Mouse (Mus musculus): Measurements from ENCODE around the gene M1ap. TPM values are rescaled to one million over a fixed set of nuclear protein-coding genes. Genes with fewer than 3 reads are reported as not detected.

The M1ap gene
- 0.08 and 0.28 TPM in 2 replicates for polyA plus RNA-seq (2015; fragmentation: Nextera tagmentation; extraction: Ambion mirVana)

DNA sequence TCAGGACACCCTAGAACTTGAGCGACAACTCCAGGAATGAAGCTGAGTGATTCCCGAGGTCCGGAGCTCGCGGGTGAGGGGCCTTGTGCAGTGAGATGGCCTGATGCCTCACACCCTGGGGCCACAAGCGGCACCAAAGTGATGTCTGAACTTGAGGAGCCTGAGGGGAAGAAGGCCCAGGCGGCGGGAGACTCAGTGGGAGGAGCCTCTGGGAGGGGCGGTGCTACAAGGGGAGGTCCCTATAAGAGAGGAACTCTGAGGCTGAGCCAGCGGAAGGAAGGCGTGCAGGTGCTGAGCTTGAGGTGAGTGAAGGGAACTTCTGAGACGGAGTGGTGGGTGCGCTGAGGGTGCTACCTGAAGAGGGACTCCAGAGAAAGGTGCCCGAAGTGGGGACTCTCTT, at the start of gene M1ap:
TSS of gene M1ap (plus strand) at position 252 of the 400 bp plus-strand sequence.
- no peaks in the 10 kb centered on the region for H3K9me3 ChIP-seq (ENCODE audit: control insufficient read depth, low read length)
- DNase-seq (ENCODE audit: low spot score) = no peak
- no peak within 1 kb of the TSS for H3K4me3 ChIP-seq (ENCODE audit: low read depth, low read length)
- no peak for ATAC-seq (ENCODE audit: low FRiP score, low TSS enrichment)
- no peaks in the 10 kb centered on the region for H3K4me1 ChIP-seq (replicated peaks; ENCODE audit: control insufficient read depth, insufficient read depth)
- no peak within 1 kb of the TSS for H3K4me2 ChIP-seq (replicated peaks; ENCODE audit: low read depth)
- TF ChIP-seq CTCF (IDR thresholded peaks at IDR 0.05; ENCODE audit: low read depth) (no peak), EP300 (optimal IDR thresholded peaks at IDR 0.05) (no peak)
- no peak within 1 kb of the TSS for H3K27ac ChIP-seq (replicated peaks)
- H3K27me3 ChIP-seq (ENCODE audit: control insufficient read depth, insufficient read depth, low read length) = no peaks in the 10 kb centered on the region
- no peaks in the 10 kb centered on the region for H3K36me3 ChIP-seq (ENCODE audit: control insufficient read depth, insufficient read depth, low read length)
- 67% methylated on average over 14 of the region's 14 CpGs for WGBS
- H3K9ac ChIP-seq (ENCODE audit: low read length) = no peak within 1 kb of the TSS

DNA sequence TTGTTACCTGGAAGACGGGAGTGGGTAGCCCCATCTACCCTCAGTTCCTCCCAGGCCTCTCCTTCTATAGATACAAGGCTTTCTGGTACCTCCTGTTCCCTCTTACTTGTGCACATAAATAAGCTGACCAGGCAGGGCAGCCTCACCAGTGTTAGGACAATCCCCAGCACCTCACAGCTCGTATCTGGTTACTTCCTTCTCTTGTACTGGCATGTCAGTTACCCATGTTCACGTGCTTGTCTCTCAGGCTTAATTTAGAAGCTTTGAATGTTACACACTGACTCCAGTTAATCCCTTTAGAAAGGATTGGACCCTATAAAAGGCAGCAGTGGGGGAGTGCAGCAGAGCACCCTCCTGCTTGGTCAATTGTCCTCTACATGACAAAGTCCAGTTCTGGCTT, 49.4 kb upstream of the M1ap start:
- TF ChIP-seq CTCF (IDR thresholded peaks at IDR 0.05; ENCODE audit: low read depth) = no peak
- no peak for TF ChIP-seq EP300 (optimal IDR thresholded peaks at IDR 0.05)
- Histone ChIP-seq H3K4me3 (ENCODE audit: low read depth, low read length) (no peak overlapping the region), H3K36me3 (ENCODE audit: control insufficient read depth, insufficient read depth, low read length) (no peaks in the 10 kb centered on the region), H3K4me2 (replicated peaks; ENCODE audit: low read depth) (no peak overlapping the region), H3K27me3 (ENCODE audit: control insufficient read depth, insufficient read depth, low read length) (no peaks in the 10 kb centered on the region), H3K27ac (replicated peaks) (no peak overlapping the region), H3K9me3 (ENCODE audit: control insufficient read depth, low read length) (no peaks in the 10 kb centered on the region), H3K4me1 (replicated peaks; ENCODE audit: control insufficient read depth, insufficient read depth) (peaks cover 6% of the 10 kb centered on the region; the same call in 1 of the 2 replicates), H3K9ac (ENCODE audit: low read length) (no peak overlapping the region)
- WGBS = 55% methylated on average over 3 of the region's 3 CpGs
- ATAC-seq (ENCODE audit: low FRiP score, low TSS enrichment) (no peak), DNase-seq (ENCODE audit: low spot score) (no peak)

DNA sequence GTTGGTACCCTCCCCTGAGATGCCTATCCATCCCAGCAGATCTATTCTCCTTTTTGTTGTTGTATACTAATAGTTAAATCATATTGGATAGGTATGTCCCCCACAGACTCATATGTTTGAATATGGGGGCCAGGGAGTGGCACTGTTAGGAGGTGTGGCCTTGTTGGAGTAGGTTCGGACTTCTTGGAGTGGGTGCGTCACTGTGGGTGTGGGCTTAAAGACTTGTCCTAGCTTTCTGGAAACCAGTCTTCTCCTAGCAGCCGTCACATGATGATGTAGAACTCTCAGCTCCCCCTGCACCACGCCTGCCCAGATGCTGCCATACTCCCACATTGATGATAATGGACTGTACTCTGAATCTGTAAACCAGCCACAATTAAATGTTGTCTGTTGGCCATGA, 48.5 kb upstream of the M1ap start:
- 0 out of 2 replicates have a peak overlapping the region, but pooled peaks have one; percentile 13 for H3K27ac ChIP-seq (replicated peaks)
- no peak overlapping the region for H3K9ac ChIP-seq (ENCODE audit: low read length)
- peak; percentile 35 for DNase-seq (ENCODE audit: low spot score)
- H3K36me3 ChIP-seq (ENCODE audit: control insufficient read depth, insufficient read depth, low read length) = no peaks in the 10 kb centered on the region
- H3K9me3 ChIP-seq (ENCODE audit: control insufficient read depth, low read length) = no peaks in the 10 kb centered on the region
- peak; percentile 56 for ATAC-seq (ENCODE audit: low FRiP score, low TSS enrichment)
- TF ChIP-seq EP300 (optimal IDR thresholded peaks at IDR 0.05) (no peak), CTCF (IDR thresholded peaks at IDR 0.05; ENCODE audit: low read depth) (no peak)
- H3K27me3 ChIP-seq (ENCODE audit: control insufficient read depth, insufficient read depth, low read length) = no peaks in the 10 kb centered on the region
- no peak overlapping the region for H3K4me2 ChIP-seq (replicated peaks; ENCODE audit: low read depth)
- WGBS = 25% methylated on average over 4 of the region's 4 CpGs
- H3K4me1 ChIP-seq (replicated peaks; ENCODE audit: control insufficient read depth, insufficient read depth) = peaks cover 6% of the 10 kb centered on the region; the same call in 1 of the 2 replicates
- no peak overlapping the region for H3K4me3 ChIP-seq (ENCODE audit: low read depth, low read length)

DNA sequence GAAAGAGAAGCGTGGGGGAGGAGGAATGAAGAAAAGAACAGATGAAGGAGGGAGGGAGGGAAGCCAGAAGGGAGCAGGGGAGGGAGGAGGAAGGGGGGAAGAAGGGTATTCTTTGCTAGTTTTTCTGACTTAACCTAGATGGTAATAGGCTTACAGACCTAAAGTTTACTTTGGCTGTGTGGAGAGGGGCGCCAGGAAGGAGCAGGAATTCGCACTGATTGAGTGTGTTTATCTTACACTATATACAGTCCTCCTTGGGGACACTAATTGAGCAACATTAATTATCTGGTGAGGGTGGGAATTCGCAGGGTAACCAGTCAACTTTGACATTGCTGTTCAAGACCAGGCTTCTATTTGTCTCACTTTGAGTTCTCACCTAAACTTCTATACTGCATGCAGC, 48.0 kb upstream of the M1ap start:
- no peak for TF ChIP-seq EP300 (optimal IDR thresholded peaks at IDR 0.05)
- TF ChIP-seq CTCF (IDR thresholded peaks at IDR 0.05; ENCODE audit: low read depth) = no peak
- WGBS = 15% methylated on average over 4 of the region's 4 CpGs
- Histone ChIP-seq H3K9ac (ENCODE audit: low read length) (no peak overlapping the region), H3K9me3 (ENCODE audit: control insufficient read depth, low read length) (no peaks in the 10 kb centered on the region), H3K36me3 (ENCODE audit: control insufficient read depth, insufficient read depth, low read length) (no peaks in the 10 kb centered on the region), H3K4me1 (replicated peaks; ENCODE audit: control insufficient read depth, insufficient read depth) (peaks cover 6% of the 10 kb centered on the region; the same call in 1 of the 2 replicates), H3K4me3 (ENCODE audit: low read depth, low read length) (no peak overlapping the region), H3K27me3 (ENCODE audit: control insufficient read depth, insufficient read depth, low read length) (no peaks in the 10 kb centered on the region), H3K27ac (replicated peaks) (no peak overlapping the region), H3K4me2 (replicated peaks; ENCODE audit: low read depth) (no peak overlapping the region)
- DNase-seq (ENCODE audit: low spot score) (no peak), ATAC-seq (ENCODE audit: low FRiP score, low TSS enrichment) (peak; percentile 58; the same call in 1 of the 2 replicates)

DNA sequence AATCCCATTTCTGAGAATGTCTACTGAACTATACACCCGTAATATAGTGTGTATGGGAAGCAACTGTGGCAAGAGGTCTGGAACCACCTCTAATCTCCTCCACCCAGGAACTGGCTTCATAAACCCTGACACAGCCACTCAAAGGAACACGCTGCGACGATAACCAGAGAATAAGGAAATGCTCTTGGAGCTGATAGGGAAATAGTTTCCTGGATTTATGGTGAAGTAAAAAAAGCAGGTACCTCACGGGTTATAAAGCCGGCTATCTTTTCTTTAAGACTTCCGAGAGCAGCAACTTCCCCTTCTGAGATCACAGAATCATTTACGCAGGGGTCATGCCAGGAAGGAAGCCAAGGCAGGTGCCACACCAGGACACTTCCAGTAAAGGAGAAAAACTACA, 44.1 kb upstream of the M1ap start:
- no peak overlapping the region for H3K27ac ChIP-seq (replicated peaks)
- DNase-seq (ENCODE audit: low spot score) (no peak), ATAC-seq (ENCODE audit: low FRiP score, low TSS enrichment) (peak; percentile 69; the same call in 1 of the 2 replicates)
- no peak overlapping the region for H3K4me3 ChIP-seq (ENCODE audit: low read depth, low read length)
- WGBS = 42% methylated on average over 8 of the region's 8 CpGs
- no peaks in the 10 kb centered on the region for H3K27me3 ChIP-seq (ENCODE audit: control insufficient read depth, insufficient read depth, low read length)
- no peak overlapping the region for H3K4me2 ChIP-seq (replicated peaks; ENCODE audit: low read depth)
- TF ChIP-seq CTCF (IDR thresholded peaks at IDR 0.05; ENCODE audit: low read depth) (no peak), EP300 (optimal IDR thresholded peaks at IDR 0.05) (no peak)
- H3K9ac ChIP-seq (ENCODE audit: low read length) = no peak overlapping the region
- H3K4me1 ChIP-seq (replicated peaks; ENCODE audit: control insufficient read depth, insufficient read depth) = peaks cover 6% of the 10 kb centered on the region; the same call in 1 of the 2 replicates
- no peaks in the 10 kb centered on the region for H3K9me3 ChIP-seq (ENCODE audit: control insufficient read depth, low read length)
- no peaks in the 10 kb centered on the region for H3K36me3 ChIP-seq (ENCODE audit: control insufficient read depth, insufficient read depth, low read length)

DNA sequence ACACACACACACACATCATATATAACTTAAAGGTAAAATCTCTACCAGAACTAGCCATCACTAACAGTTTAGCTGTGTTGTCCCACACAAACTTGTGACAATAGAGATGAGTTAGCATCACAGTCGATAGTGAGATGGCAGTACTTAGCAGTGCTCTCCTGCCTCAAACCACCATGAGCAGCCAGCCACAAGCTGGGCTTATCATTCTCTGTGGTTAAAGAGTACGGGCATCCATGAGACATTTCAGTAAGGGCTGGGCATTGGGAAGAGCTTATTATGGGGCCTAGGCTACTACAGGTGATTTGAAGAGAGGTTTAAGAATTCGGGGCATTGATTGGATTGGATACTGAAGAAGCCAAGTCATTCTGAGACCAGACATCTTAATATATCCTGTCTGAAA, 39.7 kb upstream of the M1ap start:
- ATAC-seq (ENCODE audit: low FRiP score, low TSS enrichment) = no peak
- no peak for TF ChIP-seq CTCF (IDR thresholded peaks at IDR 0.05; ENCODE audit: low read depth)
- no peak for TF ChIP-seq EP300 (optimal IDR thresholded peaks at IDR 0.05)
- Histone ChIP-seq H3K27ac (replicated peaks) (no peak overlapping the region), H3K4me1 (replicated peaks; ENCODE audit: control insufficient read depth, insufficient read depth) (no peaks in the 10 kb centered on the region), H3K36me3 (ENCODE audit: control insufficient read depth, insufficient read depth, low read length) (no peaks in the 10 kb centered on the region), H3K4me2 (replicated peaks; ENCODE audit: low read depth) (no peak overlapping the region), H3K4me3 (ENCODE audit: low read depth, low read length) (no peak overlapping the region), H3K9ac (ENCODE audit: low read length) (no peak overlapping the region), H3K27me3 (ENCODE audit: control insufficient read depth, insufficient read depth, low read length) (no peaks in the 10 kb centered on the region), H3K9me3 (ENCODE audit: control insufficient read depth, low read length) (no peaks in the 10 kb centered on the region)
- WGBS = 90% methylated on average over 3 of the region's 3 CpGs
- no peak for DNase-seq (ENCODE audit: low spot score)
